Mouse (Mus musculus) olfactory bulb, adult 2 months (tissue): ENCODE measurements around the gene Mfsd9. TPM values are rescaled to one million over a fixed set of nuclear protein-coding genes. Genes with fewer than 3 reads are reported as not detected.

Experiments used
- H3K27ac ChIP-seq: fragments of 200-500 bp; 2 replicates; pipeline ENCODE4 v1.5.1; 2012; ENCODE audit warnings: low read depth, low read length; ENCODE audit not compliant: insufficient read depth
- H3K4me1 ChIP-seq: fragments of 200-500 bp; 2 replicates; pipeline ENCODE4 v1.6.1; 2012; ENCODE audit warnings: low read length; ENCODE audit not compliant: control insufficient read depth, insufficient read depth
- H3K4me3 ChIP-seq: fragments of 200-500 bp; 2 replicates; pipeline ENCODE4 v1.5.1; 2012; ENCODE audit warnings: mild to moderate bottlenecking, low read depth, low read length, moderate library complexity; ENCODE audit not compliant: insufficient read depth
- CTCF ChIP-seq: fragments of 200-500 bp; IDR thresholded peaks from 2 replicates; pipeline ENCODE4 v1.5.1; 2012; ENCODE audit warnings: low read depth, mild to moderate bottlenecking, low read length, moderate library complexity; ENCODE audit not compliant: insufficient read depth
- POLR2A ChIP-seq: fragments of 200-500 bp; IDR thresholded peaks from 2 replicates; pipeline ENCODE4 v1.6.1; 2012; ENCODE audit warnings: mild to moderate bottlenecking, low read depth, low read length, moderate library complexity; ENCODE audit not compliant: insufficient read depth
- WGBS: fragments of 180-500 bp; shearing (Covaris S2); methylation state at CpG from one replicate; pipeline ENCODE4 v1.1.7; 2018; 5-methylcytosine and 5-hydroxymethylcytosine counted together
- polyA plus RNA-seq: library from polyadenylated mRNA; stranded (reverse); fragments of >200 nt; gene quantifications from 2 replicates; pipeline ENCODE4 v1.2.4, GENCODE M21; 2012; ENCODE audit warnings: low replicate concordance; ENCODE audit not compliant: missing spikeins, insufficient read depth, insufficient read length

Gene Mfsd9
- polyA plus RNA-seq, 1 experiment, result not detected

DNA sequence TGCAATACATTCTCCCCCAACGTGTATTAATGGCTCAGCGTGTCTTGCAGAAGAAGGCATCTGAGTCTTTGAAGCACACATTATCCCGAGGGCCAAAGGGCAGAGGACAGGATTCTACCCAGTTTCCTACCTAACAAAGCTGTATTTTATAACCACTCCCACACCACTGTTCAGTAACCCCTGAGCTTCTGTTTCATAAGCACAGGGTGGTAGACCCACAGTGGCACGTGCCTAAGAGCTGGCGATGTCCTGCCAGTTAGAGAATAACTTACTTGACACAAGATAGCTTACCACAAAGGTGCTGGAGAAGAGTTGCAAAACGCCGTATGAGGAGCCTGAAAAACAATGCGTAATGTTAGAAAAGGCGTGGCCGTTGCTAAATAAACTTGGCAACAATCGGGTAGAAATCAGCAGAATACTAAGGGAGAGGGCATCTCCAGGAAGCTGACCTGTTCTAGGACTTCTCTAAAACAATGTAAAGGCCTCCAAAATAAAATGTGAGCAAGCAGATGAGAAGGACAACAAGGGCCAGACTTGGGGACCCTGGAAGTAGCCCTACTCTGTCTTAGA lies 4.5 kb downstream of the Mfsd9 start:
- TF ChIP-seq CTCF, result no peak
- no peak for TF ChIP-seq POLR2A
- Histone ChIP-seq H3K4me1 (0 out of 2 replicates have a peak, but pooled peaks cover 4% of the 10 kb centered on the region), H3K27ac (no peak overlapping the region), H3K4me3 (no peak overlapping the region)
- WGBS, result 84% methylated on average over 11 of the region's 11 CpGs

- 94% methylated on average over 9 of the region's 9 CpGs for WGBS
- Histone ChIP-seq H3K4me1 (no peaks in the 10 kb centered on the region), H3K27ac (no peak overlapping the region), H3K4me3 (no peak overlapping the region)
- no peak for TF ChIP-seq POLR2A
- no peak for TF ChIP-seq CTCF
These were observed 6.2 kb downstream of the Mfsd9 start for GRCm38 (mm10) chr1:40784306-40784705.

GRCm38 (mm10) chr1:40783450-40783849 lies 7.0 kb downstream of the Mfsd9 start:
- Histone ChIP-seq H3K4me3 (no peak overlapping the region), H3K4me1 (no peaks in the 10 kb centered on the region), H3K27ac (no peak overlapping the region)
- no peak for TF ChIP-seq POLR2A
- no peak for TF ChIP-seq CTCF
- 96% methylated on average over 7 of the region's 7 CpGs for WGBS

GRCm38 (mm10) chr1:40776763-40777162 lies 13.7 kb downstream of the Mfsd9 start:
- H3K4me3 ChIP-seq, result no peak overlapping the region
- no peak overlapping the region for H3K27ac ChIP-seq
- no peaks in the 10 kb centered on the region for H3K4me1 ChIP-seq
- TF ChIP-seq POLR2A (no peak), CTCF (no peak)
- WGBS, result 96% methylated on average over 3 of the region's 3 CpGs

- no peak overlapping the region for H3K4me3 ChIP-seq
- no peaks in the 10 kb centered on the region for H3K4me1 ChIP-seq
- WGBS, result 91% methylated on average over 2 of the region's 2 CpGs
- no peak overlapping the region for H3K27ac ChIP-seq
- TF ChIP-seq CTCF (no peak), POLR2A (no peak)
These were observed 14.4 kb downstream of the Mfsd9 start for GRCm38 (mm10) chr1:40776102-40776501.

GRCm38 (mm10) chr1:40774040-40774439 lies 16.4 kb downstream of the Mfsd9 start:
- H3K27ac ChIP-seq, result no peak overlapping the region
- no peak overlapping the region for H3K4me3 ChIP-seq
- TF ChIP-seq POLR2A (no peak), CTCF (no peak)
- no peaks in the 10 kb centered on the region for H3K4me1 ChIP-seq
- WGBS, result 97% methylated on average over 10 of the region's 10 CpGs

GRCm38 (mm10) chr1:40773234-40773633 lies 17.3 kb downstream of the Mfsd9 start:
- no peak for TF ChIP-seq CTCF
- no peak for TF ChIP-seq POLR2A
- WGBS, result 97% methylated on average over 5 of the region's 5 CpGs
- Histone ChIP-seq H3K4me1 (no peaks in the 10 kb centered on the region), H3K27ac (no peak overlapping the region), H3K4me3 (no peak overlapping the region)

DNA sequence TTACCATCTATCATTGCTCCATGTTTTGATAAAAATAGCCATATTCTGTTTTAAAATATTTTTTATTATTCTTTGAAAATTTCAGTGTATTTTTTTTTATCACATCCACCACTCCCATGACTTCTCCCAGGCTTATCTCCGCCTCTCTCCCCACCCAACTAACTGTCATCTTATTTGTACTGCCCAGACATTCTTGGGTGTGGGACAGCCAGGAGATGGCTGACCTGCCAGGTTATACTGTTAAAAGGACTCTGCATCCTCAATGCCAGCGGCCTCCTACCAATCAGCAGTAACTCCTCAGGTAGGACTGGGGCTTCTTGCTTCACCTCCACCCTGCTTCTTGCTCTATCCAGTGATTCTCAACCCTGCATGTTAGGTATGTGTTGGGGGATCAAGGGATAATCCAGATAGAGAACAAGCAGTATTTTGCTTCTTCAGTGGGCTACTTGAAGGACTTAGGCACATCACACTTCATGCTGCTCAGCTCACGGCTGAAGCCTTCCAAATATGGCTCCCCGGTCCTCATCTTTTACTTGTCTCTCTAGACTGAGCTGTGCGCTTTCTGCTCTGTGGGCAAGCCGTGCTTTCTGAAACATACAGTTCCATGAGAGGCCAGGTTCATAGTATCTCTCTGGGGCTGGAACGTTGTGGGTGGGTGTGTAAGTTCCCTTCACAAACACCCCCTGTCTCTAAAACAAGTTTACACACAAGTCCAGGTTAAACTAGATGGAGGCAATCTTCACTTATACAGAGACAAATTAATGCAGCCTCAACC lies 19.1 kb downstream of the Mfsd9 start:
- WGBS, result 93% methylated on average over 7 of the region's 7 CpGs

DNA sequence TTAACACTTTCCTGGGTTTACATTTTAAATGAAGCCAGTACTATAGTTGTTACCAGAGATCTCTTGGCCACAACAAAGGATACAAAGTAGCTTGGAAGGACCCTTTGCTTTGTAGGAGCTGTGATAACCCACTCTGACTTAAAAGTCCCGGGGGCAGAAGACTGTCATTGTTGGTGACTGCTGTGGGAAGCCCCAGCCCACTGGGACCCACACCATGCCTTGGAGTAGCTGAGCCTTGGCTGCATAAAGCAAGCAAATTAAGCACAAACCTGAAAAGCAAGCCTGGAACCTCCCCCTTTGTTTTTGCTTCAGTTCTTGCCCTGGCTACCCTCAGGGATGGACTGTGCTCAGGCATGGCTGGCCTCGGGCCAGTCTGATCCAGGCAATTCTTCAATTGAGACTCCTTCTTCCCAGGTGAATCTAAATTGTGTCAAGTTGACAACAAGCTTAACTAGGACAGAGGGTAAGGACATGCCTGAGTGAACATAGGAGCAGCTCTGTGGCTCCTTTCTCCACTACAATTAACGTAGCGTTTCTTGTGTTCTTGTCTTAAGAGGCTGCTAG lies 21.1 kb downstream of the Mfsd9 start:
- Histone ChIP-seq H3K4me1 (no peaks in the 10 kb centered on the region), H3K27ac (no peak overlapping the region), H3K4me3 (no peak overlapping the region)
- TF ChIP-seq CTCF (no peak), POLR2A (no peak)
- WGBS, result 57% methylated on average over 4 of the region's 4 CpGs

More for the DNA sequence above, 19.1 kb downstream of the Mfsd9 start:
- Histone ChIP-seq H3K27ac (no peak overlapping the region), H3K4me1 (no peaks in the 10 kb centered on the region), H3K4me3 (no peak overlapping the region)
- TF ChIP-seq POLR2A (no peak), CTCF (no peak)
